Mouse (Mus musculus): Measurements from ENCODE around the gene Cdk1.

Cdk1 gene

DNA sequence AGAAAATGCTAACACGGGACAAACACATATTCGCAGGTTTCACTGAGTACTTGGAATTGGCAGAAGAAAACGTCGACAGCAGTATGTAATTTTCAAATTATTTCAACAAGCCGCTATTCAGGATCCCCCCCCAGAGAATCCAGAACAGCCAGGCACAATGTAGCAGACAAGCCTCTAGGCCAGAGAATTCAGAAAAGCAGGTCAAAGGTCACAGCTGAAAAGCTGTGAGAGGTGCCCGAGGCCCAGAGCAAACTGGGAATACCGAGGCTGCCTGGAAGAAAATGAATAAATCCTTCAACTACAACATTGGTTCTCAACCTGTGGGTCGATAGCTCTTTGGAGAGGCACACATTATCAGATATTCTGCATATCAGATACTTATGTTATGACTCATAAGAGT is 4.5 kb downstream of the Cdk1 start:
- no peak for DNase-seq (ENCODE audit: low spot score)

DNA sequence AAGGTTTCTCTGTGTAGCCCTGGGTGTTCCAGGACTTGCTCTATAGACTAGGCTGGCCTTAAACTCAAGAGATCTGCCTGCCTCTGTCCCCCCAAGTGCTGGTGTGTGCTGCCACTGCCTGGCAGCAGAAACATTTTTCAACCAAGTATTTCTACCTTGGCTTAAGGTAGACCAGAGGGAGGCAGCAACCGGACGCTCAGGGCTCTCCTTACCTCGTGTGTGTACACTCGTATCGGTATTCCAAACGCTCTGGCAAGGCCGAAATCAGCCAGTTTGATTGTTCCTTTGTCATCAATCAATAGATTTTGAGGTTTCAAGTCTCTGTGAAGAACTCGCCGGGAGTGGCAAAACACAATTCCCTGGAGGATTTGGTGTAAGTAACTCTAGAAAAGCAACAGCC is 10.4 kb downstream of the Cdk1 start:
- no peak for DNase-seq (ENCODE audit: low spot score)

DNA sequence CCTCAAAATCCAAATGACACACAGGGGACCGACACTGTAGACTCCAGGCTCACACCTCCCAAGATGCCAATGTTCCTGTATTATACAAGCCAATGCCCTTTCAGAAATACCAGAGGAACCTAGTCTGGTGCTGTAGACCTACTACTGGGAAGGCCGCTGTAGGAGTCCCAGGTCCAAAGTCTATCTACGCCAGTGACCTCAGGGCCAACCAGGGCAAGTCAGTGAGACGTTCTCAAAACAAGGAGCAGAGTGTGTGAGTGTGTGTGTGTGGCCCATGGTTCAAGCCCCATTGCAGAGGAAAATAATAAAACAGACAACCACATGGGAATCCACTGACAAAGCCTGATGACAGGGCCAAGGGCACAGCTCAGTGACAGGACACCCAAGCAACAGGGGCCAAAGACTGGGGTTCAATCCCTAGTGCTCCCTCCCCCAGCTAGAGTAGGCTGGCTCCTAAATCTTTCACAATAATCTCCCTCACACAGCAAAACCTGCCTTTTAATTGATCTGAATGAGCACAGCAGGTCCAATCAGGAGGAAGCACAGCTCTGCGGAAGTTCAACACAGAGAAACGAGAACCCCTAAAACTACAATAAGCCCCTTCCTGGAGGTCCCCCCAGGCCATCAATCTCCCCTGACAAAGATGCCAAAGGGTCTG is 11.0 kb downstream of the Cdk1 start:
- DNase-seq (ENCODE audit: low spot score): peak; percentile 55

DNA sequence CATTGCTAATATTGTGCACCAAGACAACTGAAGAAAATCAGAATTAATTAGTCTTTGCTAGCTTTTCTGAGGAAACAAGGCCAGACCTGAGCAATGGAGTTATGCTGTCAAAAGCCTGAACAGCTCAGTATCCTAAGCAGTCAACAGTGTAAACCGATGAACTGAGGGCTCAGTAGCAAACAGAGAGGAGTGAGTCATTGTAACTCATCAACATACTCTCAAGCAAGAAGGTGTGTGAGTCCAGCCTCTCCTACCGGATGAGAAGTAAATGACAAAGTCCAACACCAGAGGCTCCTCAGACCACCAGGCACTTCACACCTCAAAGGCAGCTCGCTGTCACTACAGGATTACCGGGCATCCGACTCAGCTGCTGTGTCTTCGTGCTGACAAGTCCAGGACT is 12.7 kb downstream of the Cdk1 start:
- peak; percentile 78 for DNase-seq (ENCODE audit: low spot score)

DNA sequence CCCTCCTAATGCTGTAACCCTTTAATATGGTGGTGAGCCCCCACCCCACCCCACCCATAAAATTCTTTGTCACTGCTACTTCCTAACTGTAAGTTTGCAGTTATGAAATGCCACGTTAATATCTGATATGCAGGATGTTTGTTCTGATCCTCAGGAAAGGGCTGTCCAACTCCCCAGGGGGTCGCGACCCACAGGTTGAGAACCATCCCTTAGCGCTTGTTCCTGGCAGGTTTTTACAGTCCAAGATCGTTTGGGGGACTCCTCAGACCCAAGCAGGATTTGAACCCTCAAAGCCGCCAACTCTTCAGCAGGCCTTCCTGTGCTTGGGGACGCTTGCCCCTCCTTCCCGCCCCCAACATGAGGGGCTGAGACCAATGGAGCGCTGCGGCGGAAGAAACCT is 16.5 kb downstream of the Cdk1 start:
- DNase-seq (ENCODE audit: low spot score): no peak

DNA sequence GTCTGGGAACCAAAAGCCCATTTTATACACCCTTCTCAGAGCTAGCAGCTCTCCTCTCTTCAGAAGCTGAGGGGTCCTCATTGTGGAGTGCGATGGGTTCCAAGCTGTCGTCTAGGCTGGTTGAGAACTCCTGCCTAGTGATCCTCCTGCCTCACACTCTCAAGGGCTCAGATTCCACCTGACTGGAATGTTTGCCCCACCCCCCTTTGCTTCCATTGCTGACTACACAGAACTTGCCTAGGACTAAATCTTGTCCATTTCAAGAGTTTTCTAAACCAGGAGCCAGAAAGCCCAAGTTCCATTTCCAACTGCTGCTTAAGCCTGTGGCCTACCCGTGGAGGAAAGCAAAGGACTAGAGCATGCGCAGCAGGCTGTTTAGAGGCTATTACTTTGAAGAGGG is 17.1 kb downstream of the Cdk1 start:
- peak; percentile 49 for DNase-seq (ENCODE audit: low spot score)

DNA sequence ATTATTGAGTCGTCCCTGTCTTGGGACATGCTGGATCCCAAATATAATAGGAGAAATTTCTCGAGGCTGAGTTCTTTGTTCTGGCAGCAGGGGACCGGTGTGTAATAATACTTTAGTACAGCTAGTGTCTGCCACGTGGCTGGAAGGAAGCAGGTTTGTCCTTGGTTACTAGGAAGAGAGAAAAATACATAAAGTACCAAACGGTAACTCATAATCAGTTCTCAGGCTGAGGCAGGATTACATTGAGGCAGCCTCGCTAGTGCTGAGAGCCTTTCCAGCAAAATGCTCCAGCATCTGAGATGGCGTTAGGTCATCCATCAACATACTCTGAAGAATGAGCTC is 17.6 kb downstream of the Cdk1 start:
- no peak for DNase-seq (ENCODE audit: low spot score)

DNA sequence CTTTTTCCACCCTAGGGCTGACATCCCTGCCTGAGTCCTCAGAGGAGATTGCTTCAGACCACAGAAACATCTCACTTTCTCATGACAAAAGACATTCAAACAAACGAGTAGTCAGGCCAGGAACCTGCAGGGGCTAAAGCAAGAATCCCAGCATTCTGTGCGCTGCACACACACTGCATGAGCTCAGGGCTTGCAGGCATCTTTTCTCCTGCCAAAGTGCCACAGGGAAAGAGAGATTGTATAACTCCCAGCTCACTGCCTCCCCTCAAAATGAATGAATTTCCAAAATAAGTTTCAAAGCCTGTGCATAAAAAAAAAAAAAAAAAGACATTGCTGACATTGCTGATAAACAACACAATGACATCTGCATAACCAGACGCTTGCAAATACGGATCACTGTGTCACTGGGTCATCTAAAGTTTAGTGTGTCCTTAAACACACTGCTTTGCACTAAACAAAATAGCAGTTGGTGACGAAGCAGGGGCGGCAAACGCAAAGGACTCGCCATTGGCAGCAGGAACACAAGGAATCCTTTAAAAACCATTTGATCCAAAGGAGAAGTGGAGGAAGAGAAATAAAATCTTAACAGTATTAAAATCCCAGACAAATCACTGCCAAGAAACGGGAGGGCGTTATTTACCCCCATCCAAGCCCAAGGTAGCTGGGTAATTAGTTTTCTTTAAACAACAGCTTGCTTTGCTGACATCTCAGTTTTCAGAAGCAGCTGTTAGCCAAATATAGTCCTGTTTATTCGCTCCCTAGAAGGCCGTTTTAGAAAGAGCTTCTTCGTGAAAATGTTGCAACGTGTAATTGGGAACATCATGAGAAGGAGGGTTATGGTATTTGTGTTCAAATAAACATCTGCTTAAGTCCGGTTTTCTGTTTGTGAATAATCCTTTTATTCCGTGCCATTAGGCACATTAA is 18.2 kb downstream of the Cdk1 start:
- DNase-seq (ENCODE audit: low spot score): no peak

DNA sequence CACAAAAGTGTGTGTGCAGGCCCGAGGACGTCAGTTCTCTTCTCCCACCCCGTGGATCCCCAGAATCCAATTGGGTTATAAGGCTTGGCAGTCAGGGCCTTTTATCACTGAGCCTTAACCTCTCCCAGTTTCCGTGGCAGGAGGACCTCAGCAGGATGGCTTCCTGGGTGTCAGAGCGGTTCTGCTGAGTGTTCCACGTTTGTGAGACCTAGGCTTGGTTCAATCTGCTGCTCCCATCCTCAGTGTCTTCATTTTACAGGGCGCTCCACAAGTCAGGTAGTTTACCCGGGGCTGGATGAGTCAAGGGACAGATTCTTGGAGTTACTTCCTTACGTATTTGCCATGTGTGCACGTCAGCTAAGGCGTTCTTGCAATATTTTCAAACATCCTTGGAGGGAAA is 19.5 kb downstream of the Cdk1 start:
- no peak for DNase-seq (ENCODE audit: low spot score)

DNA sequence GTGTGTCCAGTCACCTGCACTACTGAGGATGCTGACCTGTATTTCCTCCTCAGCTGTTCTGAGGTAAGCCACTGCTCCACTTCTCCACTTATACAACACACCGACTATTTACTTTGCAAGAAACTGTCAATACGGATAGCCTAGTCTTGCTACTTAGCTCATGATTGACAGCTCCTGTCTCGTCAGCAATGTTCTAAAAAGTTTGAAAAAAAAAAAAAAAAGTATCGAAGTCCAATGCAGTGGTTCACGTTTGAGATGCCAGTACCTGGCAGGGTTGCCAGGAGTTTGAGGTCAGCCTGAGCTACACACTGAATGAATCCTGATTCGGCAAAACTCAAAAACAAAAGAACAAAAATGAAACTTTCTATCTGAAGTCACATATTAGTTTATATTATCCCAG is 21.5 kb downstream of the Cdk1 start:
- DNase-seq (ENCODE audit: low spot score): no peak

DNA sequence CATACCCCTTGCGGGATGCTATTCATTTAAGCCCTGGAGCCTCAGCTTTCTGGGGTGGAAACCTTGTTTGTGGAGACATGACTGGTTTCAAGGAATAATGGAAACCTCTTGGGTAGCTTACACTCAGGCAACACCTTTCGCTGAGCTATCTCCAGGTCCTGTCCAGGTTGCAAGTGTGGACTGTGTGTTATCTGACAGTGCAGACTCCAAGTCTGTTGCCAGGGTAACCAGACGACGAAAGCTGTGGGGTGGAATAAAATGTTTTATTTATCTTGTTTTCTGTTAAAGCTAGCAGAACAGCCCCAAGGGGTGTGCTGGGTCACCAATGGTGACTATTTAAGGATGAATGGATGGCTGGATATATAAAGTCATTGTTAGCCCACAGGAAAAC is 24.1 kb downstream of the Cdk1 start:
- DNase-seq (ENCODE audit: low spot score): no peak

DNA sequence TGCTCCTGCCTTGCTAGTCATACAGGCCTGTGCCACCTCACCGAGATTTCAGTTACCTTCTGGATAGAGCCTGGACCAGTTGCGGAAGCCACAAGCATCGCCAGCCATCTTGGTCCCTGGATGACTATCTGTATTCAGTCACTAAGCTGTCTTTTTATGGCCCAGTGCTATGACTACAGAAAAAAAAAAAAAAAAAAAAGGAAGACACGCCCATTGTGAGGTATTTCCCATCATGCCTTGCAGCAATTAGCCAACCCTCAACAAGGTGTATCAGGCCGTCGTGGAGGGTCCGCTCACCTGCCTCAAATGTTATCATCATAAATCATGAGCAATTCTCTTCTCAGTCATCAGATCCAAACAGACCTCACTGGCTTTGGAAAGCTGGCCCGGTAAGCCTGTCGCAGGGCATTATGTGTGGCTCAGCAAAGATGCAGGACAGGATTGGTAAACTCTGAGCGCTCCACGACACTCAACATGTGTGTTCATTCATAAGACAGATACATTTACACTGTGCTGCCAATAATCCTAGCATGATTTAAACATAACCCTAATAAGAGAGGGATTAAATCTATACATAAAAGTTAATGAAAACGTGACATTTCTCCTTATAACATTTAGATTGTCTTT is 24.6 kb downstream of the Cdk1 start:
- no peak for DNase-seq (ENCODE audit: low spot score)

DNA sequence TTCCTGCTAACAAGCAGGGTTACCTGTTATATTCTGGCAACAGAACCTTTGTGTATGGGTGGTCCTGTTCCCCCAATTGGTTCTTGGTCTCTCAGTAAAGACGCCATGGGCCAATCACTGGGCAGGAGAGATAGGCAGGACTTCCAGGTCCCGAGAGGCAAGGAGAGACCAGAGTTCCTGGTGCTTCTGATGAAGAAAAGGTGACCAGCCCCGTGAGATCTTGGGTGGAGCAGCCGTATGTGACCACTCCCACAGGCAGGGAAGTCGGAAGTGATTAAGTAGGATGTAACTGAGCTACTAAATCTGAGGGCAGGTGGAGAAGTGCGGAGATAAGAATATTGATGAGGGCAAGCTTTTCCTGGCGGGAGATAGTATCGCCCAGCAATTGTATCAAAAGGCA is 25.4 kb downstream of the Cdk1 start:
- DNase-seq (ENCODE audit: low spot score): no peak

DNA sequence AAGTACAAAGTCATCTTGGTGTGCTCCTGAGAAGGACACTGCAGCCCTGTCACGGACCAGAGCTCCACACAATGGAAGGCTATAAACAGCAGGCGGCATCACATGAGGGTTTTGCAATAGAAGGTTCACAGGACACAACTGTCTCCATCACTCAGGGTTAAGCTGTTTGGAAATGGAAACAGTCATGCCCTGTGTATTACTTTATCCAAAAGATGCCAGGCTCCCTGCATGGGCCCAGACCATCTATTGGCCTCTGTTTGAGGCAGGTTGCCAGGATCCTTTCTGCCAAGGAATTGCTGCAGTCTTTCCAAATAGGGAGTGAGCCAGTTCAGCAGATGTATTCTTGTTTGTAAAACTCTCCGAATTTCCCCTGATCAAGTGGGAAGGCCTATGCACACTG is 26.3 kb downstream of the Cdk1 start:
- no peak for DNase-seq (ENCODE audit: low spot score)

DNA sequence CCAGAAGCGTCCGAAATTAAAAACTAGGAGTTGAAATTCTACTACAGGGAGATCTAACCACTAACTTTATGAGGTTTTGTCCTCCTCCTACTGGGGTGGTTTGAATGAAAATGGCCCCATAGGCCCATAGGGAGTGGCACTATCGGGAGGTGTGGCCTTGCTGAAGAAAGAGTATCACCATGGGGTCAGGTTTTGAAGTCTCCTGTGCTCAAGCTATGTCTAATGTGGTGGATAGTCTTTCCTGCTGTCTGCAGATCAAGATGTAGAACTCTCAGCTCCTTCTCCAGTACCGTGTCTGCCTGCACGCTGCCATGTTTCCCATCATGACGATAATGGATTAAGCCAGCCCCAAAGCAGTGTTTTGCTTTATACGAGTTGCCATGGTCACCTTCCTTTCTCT is 27.9 kb downstream of the Cdk1 start:
- no peak for DNase-seq (ENCODE audit: low spot score)

DNA sequence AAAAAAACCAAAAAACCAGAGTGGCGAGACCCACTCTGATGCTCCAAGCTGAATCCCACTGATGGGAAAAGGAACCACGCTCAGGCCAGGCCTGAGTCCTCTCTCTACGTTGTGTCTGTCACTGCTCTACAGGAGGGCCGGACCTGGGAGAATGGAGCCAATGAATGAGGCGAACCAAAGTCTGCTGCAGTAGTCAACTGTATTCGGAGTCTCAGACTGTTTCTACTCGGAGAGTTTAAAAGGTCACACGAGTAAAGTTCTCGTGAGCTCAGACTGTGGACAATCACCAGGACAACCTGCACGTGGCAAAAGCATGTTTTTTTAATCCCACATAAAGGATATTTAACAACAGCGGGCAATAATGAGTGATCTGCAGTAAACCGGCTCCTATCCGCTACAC is 28.8 kb downstream of the Cdk1 start:
- DNase-seq (ENCODE audit: low spot score): no peak

DNA sequence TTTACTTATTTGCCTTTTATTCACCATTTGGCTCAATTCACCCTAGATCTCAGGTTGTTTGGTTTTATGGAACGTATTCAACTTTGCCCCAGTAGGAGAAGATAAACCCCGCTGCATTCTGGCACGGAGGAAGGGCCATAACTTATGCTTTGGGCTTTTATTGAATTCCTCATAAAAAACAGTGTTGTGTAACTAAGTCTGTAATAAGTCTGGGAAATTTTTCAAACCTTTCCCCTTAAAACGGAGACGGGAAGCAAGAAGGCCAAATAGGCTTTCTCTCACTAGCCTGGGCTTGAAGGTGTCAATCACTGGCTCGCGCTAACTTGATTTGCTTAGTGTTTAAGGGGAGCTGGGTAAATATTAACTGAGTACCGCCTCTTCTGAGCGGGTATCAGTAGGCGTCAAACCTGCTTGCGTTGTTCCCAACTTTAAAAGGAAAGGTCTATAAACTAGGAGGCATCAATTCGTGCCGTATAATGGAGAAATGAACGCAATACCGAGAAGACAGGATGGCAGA is 31.2 kb downstream of the Cdk1 start:
- DNase-seq (ENCODE audit: low spot score): peak; percentile 38

DNA sequence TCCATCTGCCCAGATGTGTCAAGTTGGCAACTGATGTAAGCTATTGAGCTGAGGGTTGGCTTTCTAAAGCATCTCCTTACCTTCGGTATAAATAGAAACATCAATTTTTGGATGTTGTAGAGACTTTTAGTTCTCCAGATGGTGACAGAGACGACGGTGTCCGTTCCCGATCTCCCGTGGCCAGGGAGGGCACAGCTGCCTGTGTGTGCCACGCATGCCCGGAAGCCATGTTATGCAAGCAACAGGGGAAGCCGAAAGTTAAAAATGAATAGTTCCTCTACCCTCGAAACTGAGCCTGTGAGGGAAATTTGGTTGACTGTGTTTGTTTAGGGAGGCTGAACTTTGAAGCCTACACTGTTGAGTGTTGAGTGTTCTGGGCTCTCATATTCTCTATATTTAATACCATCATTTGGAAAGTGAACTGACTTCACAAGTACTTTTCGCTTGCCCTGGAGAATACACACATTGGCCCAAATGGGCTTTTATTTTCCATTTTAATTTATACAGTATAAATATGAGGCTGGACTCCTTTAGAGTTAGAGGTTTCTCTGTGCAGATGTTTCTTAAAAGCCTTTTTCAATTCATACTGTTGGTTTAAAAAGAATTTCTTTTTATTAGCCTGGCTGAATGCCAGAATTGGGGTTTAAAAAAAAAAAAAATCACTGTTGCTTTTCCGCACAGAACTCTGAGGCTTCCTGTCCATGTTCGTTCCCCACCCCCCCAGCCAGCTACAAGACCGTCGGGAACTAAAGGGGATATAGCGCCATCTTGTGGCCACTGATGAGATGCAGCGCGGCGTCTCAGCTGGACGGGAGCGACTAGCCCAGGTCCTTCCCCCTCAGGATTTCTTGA is 31.8 kb downstream of the Cdk1 start:
- peak; percentile 75 for DNase-seq (ENCODE audit: low spot score)

DNA sequence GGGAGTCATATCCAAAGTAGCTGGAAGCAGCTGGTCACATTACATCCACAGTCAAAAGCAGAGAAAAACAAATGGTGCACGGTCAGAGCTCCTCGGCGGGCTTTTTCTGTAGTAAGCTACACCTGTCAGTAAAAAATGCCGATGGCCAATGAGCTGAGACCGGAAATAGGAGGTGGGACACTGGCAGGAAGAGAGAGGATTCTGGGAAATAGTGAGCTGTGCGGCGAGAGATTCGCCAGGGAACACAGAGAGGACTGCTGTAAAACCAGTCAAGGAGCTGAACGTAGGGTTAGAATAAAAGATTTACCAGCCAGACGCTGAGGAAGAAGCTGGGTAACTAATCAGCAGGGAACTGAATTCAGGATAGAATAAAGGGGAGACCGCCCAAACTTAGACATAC is 34.2 kb downstream of the Cdk1 start:
- no peak for DNase-seq (ENCODE audit: low spot score)

DNA sequence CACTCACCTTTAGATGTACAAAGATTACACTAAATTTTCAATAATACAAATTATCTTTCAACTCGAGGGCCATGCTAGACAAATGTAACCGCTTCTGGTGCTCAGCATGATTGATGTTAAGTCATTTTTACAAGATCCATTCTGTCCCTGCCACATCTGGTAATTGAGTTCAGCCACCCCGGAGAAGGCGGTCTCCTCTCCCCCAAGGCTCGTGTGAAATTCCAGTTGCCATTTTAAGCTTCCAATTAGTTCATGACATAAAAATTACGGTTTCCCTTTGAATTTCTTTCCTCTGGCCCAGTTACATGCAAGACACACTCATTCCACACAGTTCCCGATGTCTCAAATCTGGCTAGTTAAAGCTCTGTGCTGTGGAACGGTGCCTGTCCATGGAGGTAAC is 38.8 kb downstream of the Cdk1 start:
- no peak for DNase-seq (ENCODE audit: low spot score)

DNA sequence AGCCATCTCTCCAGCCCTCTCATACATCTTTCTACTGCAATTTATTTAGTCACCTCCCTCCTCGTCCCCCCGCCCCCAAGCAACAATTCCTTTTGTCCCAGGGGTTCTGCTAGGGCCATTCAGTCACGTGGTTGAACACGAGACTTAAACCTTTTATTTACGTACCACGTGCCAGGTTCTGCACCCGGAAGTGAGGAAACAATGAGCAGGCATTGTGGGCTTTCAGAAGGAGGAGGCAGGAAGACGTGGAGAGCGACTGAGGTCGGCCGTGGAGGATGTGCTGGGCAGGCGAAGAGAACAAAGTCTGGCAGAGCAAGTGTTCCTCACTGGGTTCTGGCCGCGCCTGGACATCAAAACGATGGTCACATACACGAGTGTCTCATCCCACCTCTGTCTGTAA is 40.9 kb downstream of the Cdk1 start:
- DNase-seq (ENCODE audit: low spot score): no peak

DNA sequence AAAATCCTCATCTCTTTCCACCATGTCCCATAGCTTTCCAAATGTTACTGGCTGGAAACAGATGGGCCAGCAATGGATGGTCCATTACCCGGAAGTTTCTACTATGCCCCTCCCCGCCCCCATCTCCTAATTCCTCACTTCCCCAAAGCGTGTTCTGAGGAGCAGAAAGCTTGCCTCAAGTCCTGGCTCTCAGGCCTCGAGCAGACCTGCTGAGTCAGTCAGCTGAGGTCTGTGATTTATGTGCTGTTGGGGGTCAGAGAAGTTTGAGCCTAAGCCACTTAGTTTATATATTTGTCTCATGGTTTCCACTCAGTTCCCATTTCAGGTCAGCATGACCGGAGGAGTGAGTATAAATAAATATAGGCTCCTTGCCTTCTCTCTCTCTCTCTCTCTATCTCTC is 43.6 kb downstream of the Cdk1 start:
- DNase-seq (ENCODE audit: low spot score): no peak
